Mouse (Mus musculus) CD4-positive, CD25-positive, alpha-beta regulatory T cell, adult 2 months (primary cell): ENCODE measurements at regions not wholly inside any gene's neighbourhood (a gene's known extent, or its start where the extent isn't known, plus 50 kb on each side); places are given as distances from the start of the nearest gene placed in this dataset.

Experiments used
- DNase-seq: peaks from one replicate; pipeline ENCODE4 v3.0.0-alpha.2; 2012; ENCODE audit warnings: low read depth, low spot score

DNA sequence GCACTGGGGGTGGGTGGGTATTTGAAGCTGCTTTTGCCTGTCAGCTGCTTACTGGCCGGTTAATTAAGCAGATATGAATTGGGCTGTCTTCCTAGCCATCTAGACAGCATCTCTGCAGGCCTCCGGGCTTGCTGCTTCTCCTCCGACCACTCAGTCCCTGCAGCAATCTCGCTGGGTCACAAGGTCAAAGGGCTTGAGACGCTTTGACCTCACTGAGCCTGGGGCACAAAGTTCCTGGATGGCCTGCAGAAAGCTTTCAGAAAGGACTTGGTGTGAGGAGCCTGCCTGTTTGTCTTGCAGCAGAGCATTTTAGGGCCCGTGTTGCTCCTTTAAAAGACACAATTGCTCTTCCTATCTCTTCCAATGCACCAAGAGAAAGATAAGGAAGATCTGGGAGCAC lies 83.7 kb upstream of the Ppp2r5a start:
- no peak for DNase-seq

GRCm38 (mm10) chr1:191484726-191485425 lies 81.8 kb upstream of the Ppp2r5a start:
- no peak for DNase-seq

DNA sequence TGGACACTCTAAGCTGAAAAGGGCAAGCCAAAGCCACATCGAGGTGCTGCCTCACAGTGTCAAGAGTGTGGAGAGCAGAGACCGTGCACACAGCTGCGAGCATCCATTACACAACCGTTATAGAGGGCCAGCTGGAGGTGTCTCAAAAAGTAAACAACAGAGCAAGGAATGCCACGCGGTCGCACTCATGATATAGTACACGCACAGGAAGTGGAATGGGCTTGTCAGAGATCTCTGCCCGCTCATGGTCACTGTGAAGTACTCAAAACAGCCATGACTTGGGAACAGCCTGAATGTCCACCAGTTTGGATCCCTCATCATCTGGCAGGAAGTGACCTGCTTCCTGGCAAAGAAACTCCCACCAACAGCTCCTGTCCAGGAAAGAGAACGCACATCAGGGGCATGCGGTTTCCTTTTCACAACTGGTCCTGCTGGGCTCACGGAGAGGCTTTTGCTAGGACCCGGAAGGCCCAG lies 76.9 kb upstream of the Ppp2r5a start:
- peak; percentile 29 for DNase-seq

GRCm38 (mm10) chr1:191472551-191472950 lies 69.5 kb upstream of the Ppp2r5a start:
- no peak for DNase-seq

DNA sequence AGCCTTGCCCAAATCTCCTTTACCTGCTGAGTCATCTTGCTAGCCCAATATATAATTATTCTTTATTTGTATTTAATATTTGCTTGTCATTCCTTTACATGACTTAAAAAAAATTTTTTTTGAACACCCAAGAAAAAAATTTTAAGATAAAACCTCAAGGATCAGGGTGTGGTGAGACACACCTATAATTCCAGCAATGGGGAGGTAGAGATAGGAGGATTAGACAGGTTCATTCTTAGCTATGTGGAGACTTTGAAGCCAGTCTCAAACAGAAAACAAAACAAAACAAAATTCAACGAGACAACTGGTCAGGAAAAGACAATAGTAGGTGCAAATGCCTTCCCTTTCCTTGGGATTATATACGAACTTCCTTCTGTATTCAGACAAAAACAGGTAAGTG lies 68.4 kb upstream of the Ppp2r5a start:
- no peak for DNase-seq

GRCm38 (mm10) chr1:191470190-191470985 lies 67.3 kb upstream of the Ppp2r5a start:
- no peak for DNase-seq

- no peak for DNase-seq
Measured at GRCm38 (mm10) chr1:191468837-191469529, 65.9 kb upstream of the Ppp2r5a start.

DNA sequence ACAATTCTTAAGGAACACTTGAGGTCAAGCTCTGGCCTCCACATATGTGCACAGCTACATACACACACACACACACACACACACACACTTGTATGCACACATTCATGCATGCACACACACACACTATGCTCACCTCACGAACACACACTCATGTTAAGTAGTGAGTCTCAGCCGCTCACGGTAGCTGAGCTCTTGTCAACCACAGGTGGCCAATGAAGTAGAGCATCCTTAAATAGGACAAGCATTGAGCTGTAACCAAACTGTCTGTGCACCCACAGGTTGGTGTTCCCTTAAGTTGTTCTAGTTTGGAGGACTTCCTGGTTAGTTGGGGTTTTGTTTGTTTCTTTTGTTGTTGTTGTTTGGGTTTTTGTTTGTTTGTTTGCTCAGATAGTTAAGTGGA lies 63.2 kb upstream of the Ppp2r5a start:
- no peak for DNase-seq

DNA sequence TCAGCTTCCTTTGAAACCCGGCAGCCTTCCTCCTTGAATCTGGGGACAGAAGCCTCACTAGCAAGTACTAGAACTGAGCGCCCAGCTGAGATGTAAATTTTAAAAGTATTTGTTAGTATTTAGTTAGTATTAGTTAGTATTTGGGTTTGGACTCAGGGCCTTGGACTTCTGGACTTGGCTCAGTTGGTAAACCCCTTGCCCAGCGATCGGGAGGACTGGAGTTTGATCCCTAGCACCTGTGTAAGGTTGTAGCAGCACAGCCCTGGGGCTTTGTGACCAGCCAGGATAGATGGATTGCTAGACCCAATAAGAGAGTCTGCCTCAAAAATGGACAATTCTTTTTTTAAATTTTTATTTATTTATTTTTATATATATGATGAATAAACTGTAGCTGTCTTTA lies 62.7 kb upstream of the Ppp2r5a start:
- DNase-seq = no peak

- DNase-seq = no peak
Measured at GRCm38 (mm10) chr1:191465170-191465569, 62.1 kb upstream of the Ppp2r5a start.

DNA sequence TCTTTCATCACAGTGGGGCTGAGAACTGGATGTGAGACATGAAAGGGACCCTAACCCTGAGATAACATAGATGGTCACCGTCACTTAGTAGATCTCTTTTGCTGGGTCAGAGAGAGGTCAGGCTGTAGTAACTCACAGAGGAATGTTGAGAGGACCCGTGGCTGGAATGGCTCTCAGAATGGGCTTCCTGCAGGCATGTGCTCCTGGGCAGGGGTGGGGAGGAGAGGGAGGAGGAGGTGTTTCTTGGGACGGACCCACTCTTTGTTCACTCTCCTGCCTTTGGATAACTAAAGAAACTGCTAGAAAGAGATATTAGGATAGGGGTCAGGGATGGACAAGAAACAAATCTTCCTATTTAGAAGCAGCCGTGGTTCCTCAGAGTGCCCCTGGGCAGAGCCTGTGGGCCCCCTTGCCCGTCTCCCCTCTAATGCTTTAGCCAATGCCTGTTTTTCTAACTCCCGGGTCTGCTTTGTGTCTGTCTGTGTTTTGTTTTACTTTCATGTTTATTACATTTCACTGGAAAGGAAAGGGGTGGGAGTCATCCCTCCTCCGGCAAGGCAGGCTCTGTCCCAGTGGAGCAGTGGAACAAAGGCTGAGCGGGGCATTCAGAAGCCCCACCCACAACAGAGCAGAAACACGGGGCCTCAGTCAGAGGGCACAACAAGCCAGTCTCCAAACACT lies 58.9 kb upstream of the Ppp2r5a start:
- no peak for DNase-seq

- no peak for DNase-seq
Measured at GRCm38 (mm10) chr1:191459066-191459465, 56.0 kb upstream of the Ppp2r5a start.

DNA sequence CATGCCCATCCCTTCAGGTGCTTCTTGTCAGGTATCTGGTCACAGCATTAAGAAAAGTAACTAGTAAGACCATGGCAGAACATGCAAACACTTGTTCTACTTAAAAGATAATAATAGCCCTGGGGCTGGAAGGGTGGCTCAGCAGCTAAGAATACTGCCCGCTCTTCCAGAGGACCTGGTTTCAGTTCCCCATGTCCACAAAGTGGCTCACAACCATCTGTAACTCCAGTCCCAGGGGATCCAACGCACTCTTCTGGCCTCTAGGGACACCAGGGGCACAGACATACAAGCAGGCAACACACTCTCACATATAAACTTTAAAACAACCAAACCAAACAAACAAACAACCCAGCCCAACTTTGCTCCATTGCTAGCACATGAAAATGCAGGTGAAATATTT lies 55.2 kb upstream of the Ppp2r5a start:
- no peak for DNase-seq

- no peak for DNase-seq
Measured at GRCm38 (mm10) chr1:191457103-191457502, 54.0 kb upstream of the Ppp2r5a start.

GRCm38 (mm10) chr1:191454604-191455003 lies 51.5 kb upstream of the Ppp2r5a start:
- DNase-seq = no peak

- no peak for DNase-seq
Measured at GRCm38 (mm10) chr1:191453589-191453988, 50.5 kb upstream of the Ppp2r5a start.
